Mouse (Mus musculus) thymus, adult 2 months (tissue): ENCODE measurements around the gene Fkbp5.

ENCODE experiments used
- CTCF ChIP-seq: fragments of 200-500 bp; IDR thresholded peaks from 2 replicates; pipeline ENCODE4 v1.5.1; 2012; ENCODE audit warnings: mild to moderate bottlenecking, control low read depth, low read length, moderate library complexity, borderline replicate concordance; ENCODE audit not compliant: control insufficient read depth, poor library complexity, insufficient read depth; ENCODE audit errors: extremely low read depth
- POLR2A ChIP-seq: fragments of 200-500 bp; IDR thresholded peaks from 2 replicates; pipeline ENCODE4 v1.6.1; 2012; ENCODE audit warnings: mild to moderate bottlenecking, low read length, control low read depth, moderate library complexity; ENCODE audit not compliant: control insufficient read depth, poor library complexity, insufficient read depth; ENCODE audit errors: extremely low read depth

- TF ChIP-seq CTCF (no peak), POLR2A (no peak)
These were observed 1.6 kb downstream of the Fkbp5 start for GRCm38 (mm10) chr17:28515431-28516341.
